Mouse (Mus musculus): ENCODE measurements at regions not wholly inside any gene's neighbourhood (a gene's known extent, or its start where the extent isn't known, plus 50 kb on each side); places are given as distances from the start of the nearest gene placed in this dataset.

GRCm38 (mm10) chr8:103464777-103465353, 636.6 kb upstream of the Cdh5 start:
- no peak for TF ChIP-seq CTCF (IDR thresholded peaks at IDR 0.05; ENCODE audit: low read depth)
- 93% methylated on average over 2 of the region's 2 CpGs for WGBS
- H3K9ac ChIP-seq, result no peak overlapping the region
- ATAC-seq (ENCODE audit: insufficient read depth) (no peak), DNase-seq (no peak)
- H3K9me3 ChIP-seq (ENCODE audit: low read depth, low read length), result peaks cover 4% of the 10 kb centered on the region; the same call in 1 of the 2 replicates
- H3K4me3 ChIP-seq (ENCODE audit: low read depth, low read length), result no peak overlapping the region
- H3K4me2 ChIP-seq, result no peak overlapping the region
- H3K36me3 ChIP-seq (ENCODE audit: insufficient read depth), result no peaks in the 10 kb centered on the region
- no peak overlapping the region for H3K27ac ChIP-seq (ENCODE audit: low read depth)
- 0 out of 2 replicates have a peak, but pooled peaks cover 1% of the 10 kb centered on the region for H3K4me1 ChIP-seq (ENCODE audit: insufficient read depth)
- H3K27me3 ChIP-seq (ENCODE audit: insufficient read depth, low read length), result no peaks in the 10 kb centered on the region

GRCm38 (mm10) chr8:103467536-103468160, 633.8 kb upstream of the Cdh5 start:
- H3K4me3 ChIP-seq (ENCODE audit: low read depth, low read length), result no peak overlapping the region
- no peak for DNase-seq
- ATAC-seq (ENCODE audit: insufficient read depth), result no peak
- H3K4me1 ChIP-seq (ENCODE audit: insufficient read depth), result 0 out of 2 replicates have a peak, but pooled peaks cover 6% of the 10 kb centered on the region
- no peaks in the 10 kb centered on the region for H3K27me3 ChIP-seq (ENCODE audit: insufficient read depth, low read length)
- no peak overlapping the region for H3K9ac ChIP-seq
- H3K36me3 ChIP-seq (ENCODE audit: insufficient read depth), result no peaks in the 10 kb centered on the region
- 73% methylated on average over 6 of the region's 6 CpGs for WGBS
- H3K27ac ChIP-seq (ENCODE audit: low read depth), result no peak overlapping the region
- no peak for TF ChIP-seq CTCF (IDR thresholded peaks at IDR 0.05; ENCODE audit: low read depth)
- no peaks in the 10 kb centered on the region for H3K9me3 ChIP-seq (ENCODE audit: low read depth, low read length)
- H3K4me2 ChIP-seq, result no peak overlapping the region

GRCm38 (mm10) chr8:103469049-103469448, 632.4 kb upstream of the Cdh5 start:
- ATAC-seq (ENCODE audit: insufficient read depth), result no peak
- H3K9me3 ChIP-seq (ENCODE audit: low read depth, low read length), result no peaks in the 10 kb centered on the region
- WGBS, result 39% methylated on average over 1 of the region's 1 CpGs
- DNase-seq, result no peak
- 0 out of 2 replicates have a peak, but pooled peaks cover 6% of the 10 kb centered on the region for H3K4me1 ChIP-seq (ENCODE audit: insufficient read depth)
- H3K27ac ChIP-seq (ENCODE audit: low read depth), result no peak overlapping the region
- no peak overlapping the region for H3K9ac ChIP-seq
- no peak overlapping the region for H3K4me2 ChIP-seq
- H3K36me3 ChIP-seq (ENCODE audit: insufficient read depth), result no peaks in the 10 kb centered on the region
- no peak for TF ChIP-seq CTCF (IDR thresholded peaks at IDR 0.05; ENCODE audit: low read depth)
- H3K4me3 ChIP-seq (ENCODE audit: low read depth, low read length), result no peak overlapping the region
- H3K27me3 ChIP-seq (ENCODE audit: insufficient read depth, low read length), result no peaks in the 10 kb centered on the region

- ATAC-seq (ENCODE audit: insufficient read depth), result peak; percentile 44; the same call in 1 of the 2 replicates
- Histone ChIP-seq H3K4me2 (no peak overlapping the region), H3K27me3 (ENCODE audit: insufficient read depth, low read length) (no peaks in the 10 kb centered on the region), H3K27ac (ENCODE audit: low read depth) (no peak overlapping the region), H3K36me3 (ENCODE audit: insufficient read depth) (no peaks in the 10 kb centered on the region), H3K9ac (no peak overlapping the region), H3K9me3 (ENCODE audit: low read depth, low read length) (no peaks in the 10 kb centered on the region), H3K4me1 (ENCODE audit: insufficient read depth) (0 out of 2 replicates have a peak, but pooled peaks cover 6% of the 10 kb centered on the region), H3K4me3 (ENCODE audit: low read depth, low read length) (no peak overlapping the region)
- WGBS, result 25% methylated on average over 4 of the region's 4 CpGs
- no peak for TF ChIP-seq CTCF (IDR thresholded peaks at IDR 0.05; ENCODE audit: low read depth)
- DNase-seq, result peak; percentile 46
Measured at GRCm38 (mm10) chr8:103470316-103470715, 631.1 kb upstream of the Cdh5 start.

GRCm38 (mm10) chr8:103475816-103476797, 625.3 kb upstream of the Cdh5 start:
- H3K4me3 ChIP-seq (ENCODE audit: low read depth, low read length), result no peak overlapping the region
- no peaks in the 10 kb centered on the region for H3K27me3 ChIP-seq (ENCODE audit: insufficient read depth, low read length)
- WGBS, result 84% methylated on average over 12 of the region's 12 CpGs
- H3K36me3 ChIP-seq (ENCODE audit: insufficient read depth), result no peaks in the 10 kb centered on the region
- ATAC-seq (ENCODE audit: insufficient read depth), result no peak
- no peak overlapping the region for H3K4me2 ChIP-seq
- no peaks in the 10 kb centered on the region for H3K4me1 ChIP-seq (ENCODE audit: insufficient read depth)
- H3K9me3 ChIP-seq (ENCODE audit: low read depth, low read length), result no peaks in the 10 kb centered on the region
- no peak overlapping the region for H3K27ac ChIP-seq (ENCODE audit: low read depth)
- no peak overlapping the region for H3K9ac ChIP-seq
- no peak for TF ChIP-seq CTCF (IDR thresholded peaks at IDR 0.05; ENCODE audit: low read depth)
- DNase-seq, result no peak

- Histone ChIP-seq H3K9ac (no peak overlapping the region), H3K4me2 (no peak overlapping the region), H3K4me3 (ENCODE audit: low read depth, low read length) (no peak overlapping the region), H3K9me3 (ENCODE audit: low read depth, low read length) (no peaks in the 10 kb centered on the region), H3K27ac (ENCODE audit: low read depth) (no peak overlapping the region), H3K27me3 (ENCODE audit: insufficient read depth, low read length) (no peaks in the 10 kb centered on the region), H3K36me3 (ENCODE audit: insufficient read depth) (no peaks in the 10 kb centered on the region), H3K4me1 (ENCODE audit: insufficient read depth) (no peaks in the 10 kb centered on the region)
- 0 out of 2 replicates have a peak, but pooled peaks have one; percentile 12 for TF ChIP-seq CTCF (IDR thresholded peaks at IDR 0.05; ENCODE audit: low read depth)
- 38% methylated on average over 6 of the region's 6 CpGs for WGBS
- DNase-seq (no peak), ATAC-seq (ENCODE audit: insufficient read depth) (no peak; the same call in 1 of the 2 replicates)
Measured at GRCm38 (mm10) chr8:103482033-103482720, 619.2 kb upstream of the Cdh5 start.
